Mouse (Mus musculus) stomach, postnatal 0 days (tissue): ENCODE results near the gene Slc19a2. TPM values are rescaled to one million over a fixed set of nuclear protein-coding genes. Genes with fewer than 3 reads are reported as not detected.

Experiments
- ATAC-seq: fragments of 200-750 bp; cut with Nextera tagmentation; 2 replicates; pipeline ENCODE4 v1.8.0; 2017; ENCODE audit not compliant: low FRiP score, low TSS enrichment
- DNase-seq: peaks from one replicate; pipeline ENCODE4 v3.0.0-alpha.2; 2016; ENCODE audit warnings: low spot score
- H3K27ac ChIP-seq: fragments of 300-500 bp; sonication (generic); replicated peaks from 2 replicates; pipeline ENCODE4 v1.5.1; 2014; ENCODE audit warnings: mild to moderate bottlenecking, control low read depth
- H3K27me3 ChIP-seq: fragments of 300-500 bp; sonication (generic); 2 replicates; pipeline ENCODE4 v1.6.1; 2014; ENCODE audit warnings: low read length; ENCODE audit not compliant: control insufficient read depth, insufficient read depth
- H3K36me3 ChIP-seq: fragments of 300-500 bp; sonication (generic); 2 replicates; pipeline ENCODE4 v1.6.1; 2014; ENCODE audit warnings: low read length, mixed read lengths; ENCODE audit not compliant: control insufficient read depth, insufficient read depth
- H3K4me1 ChIP-seq: fragments of 300-500 bp; sonication (generic); replicated peaks from 2 replicates; pipeline ENCODE4 v1.6.1; 2014; ENCODE audit warnings: antibody characterized with exemption; ENCODE audit not compliant: control insufficient read depth, insufficient read depth
- H3K4me2 ChIP-seq: fragments of 300-500 bp; sonication (generic); replicated peaks from 2 replicates; pipeline ENCODE4 v1.6.1; 2014; ENCODE audit warnings: low read depth, mild to moderate bottlenecking, control low read depth, moderate library complexity
- H3K4me3 ChIP-seq: fragments of 300-500 bp; sonication (generic); 2 replicates; pipeline ENCODE4 v1.5.1; 2014; ENCODE audit warnings: low read depth, low read length, control low read depth
- H3K9ac ChIP-seq: fragments of 300-500 bp; sonication (generic); 2 replicates; pipeline ENCODE4 v1.6.1; 2014; ENCODE audit warnings: mild to moderate bottlenecking, low read length, control low read depth, mixed read lengths
- H3K9me3 ChIP-seq: fragments of 300-500 bp; sonication (generic); 2 replicates; pipeline ENCODE4 v1.6.1; 2016; ENCODE audit warnings: low read length; ENCODE audit not compliant: control insufficient read depth
- CTCF ChIP-seq: IDR thresholded peaks from 2 replicates; pipeline ENCODE4 v1.5.1; 2016; ENCODE audit warnings: antibody characterized with exemption, low read depth, mild to moderate bottlenecking, moderate library complexity
- EP300 ChIP-seq: optimal IDR thresholded peaks from 2 replicates; pipeline ENCODE3; 2016; ENCODE audit warnings: antibody characterized with exemption
- WGBS: fragments of 180-500 bp; shearing (Covaris S2); extraction: QIAGEN DNeasy Blood & Tissue Kit; methylation state at CpG from one replicate; pipeline ENCODE4 v1.1.7; 2014; 5-methylcytosine and 5-hydroxymethylcytosine counted together
- polyA plus RNA-seq: library from polyadenylated mRNA; unstranded; fragments of >200 nt; fragmentation: Nextera tagmentation; extraction: Ambion mirVana; gene quantifications from 2 replicates; pipeline ENCODE4 v1.2.1, GENCODE M21; 2015

Slc19a2 gene
- polyA plus RNA-seq, 1 experiment from 2014 or later, result 15.3 TPM

DNA sequence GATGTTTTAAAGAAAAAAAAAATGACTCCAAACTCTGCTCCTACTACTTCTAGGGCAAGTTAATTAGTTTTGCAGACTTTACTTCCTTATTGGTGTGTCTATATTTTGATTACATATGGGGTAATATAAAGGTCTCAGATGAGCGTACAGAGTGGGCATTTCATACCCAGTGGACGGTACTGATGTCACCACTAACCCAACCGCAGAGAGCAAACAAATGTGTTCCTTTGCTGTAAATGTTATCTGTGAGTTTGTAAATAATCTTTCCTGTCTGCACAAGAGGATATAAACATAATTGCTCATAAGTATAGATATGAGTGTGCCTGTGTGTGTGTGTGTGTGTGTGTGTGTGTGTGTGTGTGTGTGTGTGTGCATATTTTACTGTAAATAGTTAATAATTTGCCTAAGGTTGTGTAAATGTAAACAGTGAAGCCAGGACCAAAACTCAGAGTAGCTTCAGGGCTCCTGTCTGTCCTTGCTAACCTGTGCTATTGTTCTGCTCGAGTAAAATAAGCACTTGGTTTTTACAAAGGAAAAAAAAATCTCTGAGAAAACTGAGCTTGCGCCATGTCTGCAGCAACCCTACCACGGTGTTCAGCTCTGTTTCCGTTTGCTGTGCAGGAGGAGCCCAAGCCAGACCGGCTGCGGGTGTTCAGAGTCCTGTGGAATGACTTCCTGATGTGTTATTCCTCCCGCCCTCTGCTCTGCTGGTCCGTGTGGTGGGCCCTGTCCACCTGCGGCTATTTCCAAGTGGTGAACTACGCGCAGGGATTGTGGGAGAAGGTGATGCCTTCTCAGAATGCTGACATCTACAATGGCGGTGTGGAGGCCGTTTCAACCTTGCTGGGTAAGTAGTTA is 11.6 kb downstream of the Slc19a2 start:
- no peaks in the 10 kb centered on the region for H3K4me1 ChIP-seq
- 70% methylated on average over 16 of the region's 16 CpGs for WGBS
- H3K9me3 ChIP-seq, result no peaks in the 10 kb centered on the region
- 0 out of 2 replicates have a peak overlapping the region, but pooled peaks have one; percentile 45 for H3K27ac ChIP-seq
- ATAC-seq (peak; percentile 85), DNase-seq (peak; percentile 45)
- H3K36me3 ChIP-seq, result peaks cover 17% of the 10 kb centered on the region
- no peak overlapping the region for H3K4me2 ChIP-seq
- no peak overlapping the region for H3K9ac ChIP-seq
- H3K4me3 ChIP-seq, result no peak overlapping the region
- TF ChIP-seq CTCF, result no peak
- no peak for TF ChIP-seq EP300
- H3K27me3 ChIP-seq, result no peaks in the 10 kb centered on the region

DNA sequence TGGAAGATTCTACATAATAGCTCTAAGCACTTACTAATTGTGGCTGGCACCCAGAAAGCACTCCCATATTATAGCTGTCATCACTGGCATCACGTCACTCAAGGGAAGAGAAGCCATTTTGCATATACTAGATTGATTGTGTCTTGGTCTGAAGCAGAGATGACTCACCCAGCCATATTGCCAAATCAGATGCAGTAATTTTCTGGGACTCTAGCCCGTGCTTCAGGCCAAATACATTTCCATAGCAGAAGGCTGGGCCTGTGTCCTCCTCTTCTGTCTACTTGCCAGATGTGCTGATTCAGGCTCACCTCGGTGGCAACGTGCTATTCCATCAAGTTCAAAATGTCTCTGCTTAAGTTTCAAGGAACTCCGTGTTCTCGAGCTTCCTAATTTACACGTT is 12.7 kb downstream of the Slc19a2 start:
- 57% methylated on average over 7 of the region's 7 CpGs for whole genome bisulfite sequencing

DNA sequence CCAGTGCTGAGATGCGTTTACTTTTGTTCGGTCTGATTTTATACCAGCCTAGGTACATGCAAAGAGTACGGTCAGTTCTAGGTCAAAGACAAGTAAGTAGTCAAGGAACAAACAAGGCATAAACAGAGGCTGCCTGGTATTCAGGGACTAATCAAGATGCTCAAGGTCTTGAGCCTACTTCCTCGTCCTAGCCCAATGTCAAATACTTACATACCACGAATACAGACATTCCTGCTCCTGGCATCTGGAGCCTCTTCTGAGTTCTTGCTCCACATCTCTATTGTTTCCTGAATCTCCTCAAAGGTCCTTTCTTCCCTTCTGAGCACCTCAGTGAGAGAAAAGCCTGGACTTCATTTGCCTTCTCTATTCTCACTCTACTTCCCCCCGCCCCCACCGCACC is 22.1 kb downstream of the Slc19a2 start:
- Histone ChIP-seq H3K27ac (no peak overlapping the region), H3K9me3 (no peaks in the 10 kb centered on the region), H3K4me2 (no peak overlapping the region), H3K36me3 (no peaks in the 10 kb centered on the region), H3K9ac (no peak overlapping the region), H3K4me3 (no peak overlapping the region), H3K27me3 (no peaks in the 10 kb centered on the region), H3K4me1 (no peaks in the 10 kb centered on the region)
- no peak for TF ChIP-seq EP300
- TF ChIP-seq CTCF, result no peak
- DNase-seq, result no peak
- ATAC-seq, result no peak
- WGBS, result 84% methylated on average over 7 of the region's 7 CpGs

More for the DNA sequence above, 12.7 kb downstream of the Slc19a2 start:
- Histone ChIP-seq H3K27me3 (no peaks in the 10 kb centered on the region), H3K4me1 (no peaks in the 10 kb centered on the region), H3K4me3 (no peak overlapping the region), H3K4me2 (no peak overlapping the region), H3K36me3 (peaks cover 17% of the 10 kb centered on the region), H3K27ac (no peak overlapping the region), H3K9me3 (no peaks in the 10 kb centered on the region), H3K9ac (no peak overlapping the region)
- TF ChIP-seq CTCF, result no peak
- TF ChIP-seq EP300, result no peak
- DNase-seq (no peak), ATAC-seq (peak; percentile 56; the same call in 1 of the 2 replicates)

DNA sequence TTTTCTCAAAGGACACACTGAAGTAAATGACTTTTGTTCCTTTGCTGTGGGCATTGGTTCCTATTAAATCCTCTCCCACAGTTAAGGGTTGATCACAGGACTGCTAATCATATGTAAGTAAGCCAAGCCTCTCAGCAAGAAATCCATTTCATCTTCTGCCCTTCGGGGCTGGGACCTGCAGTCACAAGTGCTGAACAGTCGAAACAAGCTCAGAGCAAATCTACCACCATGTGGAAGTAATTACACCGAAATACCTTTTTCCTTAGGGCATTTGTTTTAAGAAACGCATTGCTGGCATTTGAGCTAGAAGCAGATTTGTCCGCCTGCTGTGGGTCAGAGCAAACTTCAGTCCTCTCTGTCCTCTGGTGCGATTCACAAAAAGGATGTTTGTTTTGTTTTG is 24.8 kb downstream of the Slc19a2 start:
- ATAC-seq (no peak), DNase-seq (no peak)
- H3K9ac ChIP-seq, result no peak overlapping the region
- H3K36me3 ChIP-seq, result no peaks in the 10 kb centered on the region
- no peaks in the 10 kb centered on the region for H3K9me3 ChIP-seq
- H3K27ac ChIP-seq, result no peak overlapping the region
- H3K4me1 ChIP-seq, result no peaks in the 10 kb centered on the region
- H3K4me2 ChIP-seq, result no peak overlapping the region
- H3K27me3 ChIP-seq, result no peaks in the 10 kb centered on the region
- TF ChIP-seq CTCF (no peak), EP300 (no peak)
- 69% methylated on average over 6 of the region's 6 CpGs for WGBS
- H3K4me3 ChIP-seq, result no peak overlapping the region

DNA sequence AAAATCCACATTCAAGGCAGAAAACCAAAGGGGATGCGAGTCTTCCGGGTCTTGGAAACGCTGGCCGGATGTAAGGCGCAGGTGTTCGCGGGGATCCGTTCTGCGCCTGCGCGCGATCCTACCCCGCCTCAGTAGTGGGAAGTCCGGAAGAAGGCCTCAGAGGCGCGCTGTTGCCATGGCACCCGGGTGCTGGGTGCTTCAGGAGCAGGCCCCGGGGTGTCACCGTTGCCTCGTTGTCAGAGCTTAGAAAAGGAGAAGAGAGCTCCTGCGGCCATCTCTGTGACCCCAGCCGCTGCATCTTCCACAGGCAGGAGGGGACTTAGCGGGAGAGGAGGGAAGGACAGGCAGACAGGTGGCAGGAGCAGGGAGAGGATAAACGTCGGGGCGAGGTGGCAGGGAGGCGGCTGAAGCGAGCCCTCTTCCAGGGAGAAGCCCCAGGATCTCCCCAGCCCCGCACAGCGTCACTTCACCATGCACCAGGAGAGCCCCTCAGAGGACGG is 26.7 kb downstream of the Slc19a2 start, which contains the start of gene Ccdc181:
Ccdc181 (plus strand) TSS at position 131 of the 500 bp plus-strand sequence.
- Histone ChIP-seq H3K27ac (no peak within 1 kb of the TSS; the same call in 1 of the 2 replicates), H3K36me3 (no peaks in the 10 kb centered on the region), H3K4me2 (peak within 1 kb of the TSS; percentile 89), H3K27me3 (no peaks in the 10 kb centered on the region), H3K9ac (peak within 1 kb of the TSS; percentile 63), H3K9me3 (no peaks in the 10 kb centered on the region), H3K4me1 (no peaks in the 10 kb centered on the region), H3K4me3 (peak within 1 kb of the TSS; percentile 51)
- peak; percentile 98 for ATAC-seq
- under 1% methylated on average over 30 of the region's 31 CpGs for WGBS
- TF ChIP-seq EP300 (no peak), CTCF (peak; percentile 25; the same call in 1 of the 2 replicates)
- DNase-seq, result peak; percentile 96

DNA sequence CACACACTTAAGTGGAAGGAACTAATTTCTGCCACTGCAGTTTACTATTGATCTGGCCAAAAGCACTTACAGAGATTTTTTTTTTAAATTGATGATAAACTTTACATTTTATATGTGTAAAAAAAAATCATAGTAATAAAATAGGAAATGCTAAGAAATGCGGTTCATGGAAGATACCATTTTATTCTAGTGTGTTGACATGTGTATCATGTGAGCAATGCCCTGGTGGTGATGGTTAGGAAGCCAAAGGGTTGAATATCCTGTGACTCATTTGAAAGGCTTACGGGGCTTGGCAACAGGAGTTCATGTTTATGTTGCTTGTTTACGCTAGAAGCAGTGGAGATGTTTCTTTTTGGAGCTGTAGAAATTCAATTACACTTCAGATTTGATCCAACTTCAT is 27.7 kb downstream of the Slc19a2 start:
- no peaks in the 10 kb centered on the region for H3K36me3 ChIP-seq
- H3K9me3 ChIP-seq, result no peaks in the 10 kb centered on the region
- H3K4me2 ChIP-seq, result no peak overlapping the region

More for the DNA sequence above, 27.7 kb downstream of the Slc19a2 start:
- TF ChIP-seq CTCF (no peak), EP300 (no peak)
- ATAC-seq (no peak), DNase-seq (no peak)
- no peak overlapping the region for H3K4me3 ChIP-seq
- no peak overlapping the region for H3K27ac ChIP-seq
- no peaks in the 10 kb centered on the region for H3K27me3 ChIP-seq
- WGBS, result 78% methylated on average over 3 of the region's 3 CpGs
- no peaks in the 10 kb centered on the region for H3K4me1 ChIP-seq
- H3K9ac ChIP-seq, result no peak overlapping the region
